Comparison of ENCODE assay signal across 9 mouse cellular contexts in genomic region chr2:74704393-74704998, GRCm38 (mm10). TPM values are rescaled to one million over a fixed set of nuclear protein-coding genes. Genes with fewer than 3 reads are reported as not detected.
DNase-seq lines count a peak whose midpoint lies in the region; ATAC-seq and TF ChIP-seq lines count a peak whose summit lies in the region.
"Had no signal": no experiment of that assay in that cellular context is flagged by ENCODE, and none has a peak within 500 bp of the region (broad histone marks: within the 10 kb centered on the region; RNA-seq: fewer than 3 reads in every experiment).

Hoxd8 (plus strand) TSS chr2:74704615.

- TF ChIP-seq RAD21 in MEL (IDR thresholded peaks at IDR 0.05; ENCODE audit: low read depth, low read length): no peak

- peak; percentile 81 for DNase-seq in MEL (ENCODE audit: low read depth, low spot score)
- DNase-seq in adrenal gland, adult 2 months: peak; percentile 91
- DNase-seq in gastrocnemius, postnatal 14 days: peak; percentile 84
- DNase-seq in kidney, postnatal 0 days (ENCODE audit: low spot score): peak; percentile 89
- peak; percentile 87 for DNase-seq in neural tube, embryonic 11.5 days (ENCODE audit: low spot score)
- DNase-seq in left cerebral cortex, adult 11 months (ENCODE audit: low spot score): no peak
- no peak for DNase-seq in spleen, postnatal 10 days (ENCODE audit: low spot score in 2 of 2)
- no peak for DNase-seq in right cerebral cortex, postnatal 25 days

- H3K27ac ChIP-seq in MEL (ENCODE audit: control insufficient read depth, low read depth, low read length): peak within 1 kb of the TSS; percentile 48
- peak within 1 kb of the TSS; percentile 100 for H3K27ac ChIP-seq in kidney, postnatal 0 days
- H3K27ac ChIP-seq in neural tube, embryonic 11.5 days (ENCODE audit: low read depth, low read length): peak within 1 kb of the TSS; percentile 100

- under 1% methylated on average over 36 of the region's 52 CpGs for WGBS in kidney, postnatal 0 days
- under 1% methylated on average over 43 of the region's 52 CpGs for WGBS in neural tube, embryonic 11.5 days

- no peak for TF ChIP-seq EP300 in MEL (IDR thresholded peaks at IDR 0.05; ENCODE audit: low read depth in 1 of 2, low read length in 2 of 2)

- H3K9me3 ChIP-seq in MEL (replicated peaks; ENCODE audit: insufficient read depth, low read length): no peaks in the 10 kb centered on the region
- H3K9me3 ChIP-seq in kidney, postnatal 0 days (replicated peaks; ENCODE audit: low read length): no peaks in the 10 kb centered on the region
- no peaks in the 10 kb centered on the region for H3K9me3 ChIP-seq in neural tube, embryonic 11.5 days (ENCODE audit: control insufficient read depth, low read length)

- H3K27me3 ChIP-seq in MEL (ENCODE audit: control insufficient read depth in 1 of 2, insufficient read depth in 2 of 2, low read length in 2 of 2): no peaks in the 10 kb centered on the region
- H3K27me3 ChIP-seq in kidney, postnatal 0 days (ENCODE audit: insufficient read depth, low read length): no peaks in the 10 kb centered on the region
- peaks cover 38% of the 10 kb centered on the region for H3K27me3 ChIP-seq in neural tube, embryonic 11.5 days (ENCODE audit: control insufficient read depth, insufficient read depth, low read length)

- peak within 1 kb of the TSS; percentile 58 to 66; a peak in 3 of 4 replicates for H3K4me3 ChIP-seq in MEL (ENCODE audit: control insufficient read depth in 1 of 2, insufficient read depth in 1 of 2, low read depth in 2 of 2, low read length in 2 of 2)
- peak within 1 kb of the TSS; percentile 89 for H3K4me3 ChIP-seq in kidney, postnatal 0 days (replicated peaks; ENCODE audit: low read depth, low read length)
- peak within 1 kb of the TSS; percentile 83 for H3K4me3 ChIP-seq in neural tube, embryonic 11.5 days (ENCODE audit: low read depth, low read length)

- ATAC-seq in kidney, postnatal 0 days (replicated peaks; ENCODE audit: low FRiP score, low read depth): peak; percentile 68
- peak; percentile 42 for ATAC-seq in neural tube, embryonic 11.5 days (ENCODE audit: insufficient read depth, low FRiP score, low TSS enrichment)

- peak in 1 of 2 experiments; percentile 40; a peak in 3 of 4 replicates for TF ChIP-seq POLR2A in MEL (IDR thresholded peaks at IDR 0.05; ENCODE audit: control insufficient read depth in 1 of 2, insufficient read depth in 1 of 2, low read depth in 1 of 2, low read length in 2 of 2, poor library complexity in 1 of 2)

- H3K4me2 ChIP-seq in kidney, postnatal 0 days (ENCODE audit: low read length): peak within 1 kb of the TSS; percentile 81
- H3K4me2 ChIP-seq in neural tube, embryonic 11.5 days (ENCODE audit: low read depth): peak within 1 kb of the TSS; percentile 85

- TF ChIP-seq CTCF in MEL (IDR thresholded peaks at IDR 0.05 in 2 of 3, conservative IDR thresholded peaks at IDR 0.05 in 1 of 3; ENCODE audit: control insufficient read depth in 1 of 3, insufficient read depth in 1 of 3, low read depth in 2 of 3, low read length in 3 of 3, poor library complexity in 1 of 3, severe bottlenecking in 1 of 3): no peak
- no peak for TF ChIP-seq CTCF in kidney, postnatal 0 days (IDR thresholded peaks at IDR 0.05; ENCODE audit: low read depth)

- intact Hi-C loops in gastrocnemius, postnatal 14 days (cut with DNase I; ENCODE audit: low total_unique reads): loop anchor here (2.0 to 5.0 kb wide), 4 partner anchors 263 to 608 kb away; no protein-coding TSS in a partner anchor

- H3K9ac ChIP-seq in MEL (ENCODE audit: control insufficient read depth, low read depth, low read length, poor library complexity, severe bottlenecking): peak within 1 kb of the TSS; percentile 84
- H3K9ac ChIP-seq in kidney, postnatal 0 days (ENCODE audit: low read depth, low read length): peak within 1 kb of the TSS; percentile 100
- peak within 1 kb of the TSS; percentile 99 for H3K9ac ChIP-seq in neural tube, embryonic 11.5 days (ENCODE audit: low read length)

- H3K36me3 ChIP-seq in MEL (ENCODE audit: control insufficient read depth in 1 of 2, insufficient read depth in 2 of 2, low read length in 2 of 2): peaks cover 0 to 2% of the 10 kb centered on the region in 2 experiments; a peak in 1 of 4 replicates
- no peaks in the 10 kb centered on the region for H3K36me3 ChIP-seq in kidney, postnatal 0 days (ENCODE audit: insufficient read depth, low read length)
- no peaks in the 10 kb centered on the region for H3K36me3 ChIP-seq in neural tube, embryonic 11.5 days (ENCODE audit: control insufficient read depth, insufficient read depth, low read length)

- peaks cover 6% of the 10 kb centered on the region; the same call in 1 of the 2 replicates for H3K79me2 ChIP-seq in MEL (ENCODE audit: control insufficient read depth, insufficient read depth, low read length, poor library complexity)

- no peaks in the 10 kb centered on the region; a peak in 2 of 4 replicates for H3K4me1 ChIP-seq in MEL (ENCODE audit: control insufficient read depth in 1 of 2, insufficient read depth in 2 of 2, low read length in 2 of 2)
- peaks cover 20% of the 10 kb centered on the region for H3K4me1 ChIP-seq in kidney, postnatal 0 days (replicated peaks; ENCODE audit: insufficient read depth, low read length)
- peaks cover 20% of the 10 kb centered on the region for H3K4me1 ChIP-seq in neural tube, embryonic 11.5 days (ENCODE audit: control insufficient read depth, insufficient read depth, low read length)

TF ChIP-seq in MEL, 35 proteins besides CTCF, POLR2A, EP300 and RAD21:
- TF ChIP-seq ZNF384 (IDR thresholded peaks at IDR 0.05; ENCODE audit: low read depth, low read length) (peak; percentile 54; the same call in 1 of the 2 replicates), TBP (IDR thresholded peaks at IDR 0.05; ENCODE audit: low read depth, low read length) (no peak), USF1 (IDR thresholded peaks at IDR 0.05; ENCODE audit: low read depth, low read length) (no peak), JUND (IDR thresholded peaks at IDR 0.05; ENCODE audit: low read depth, low read length) (no peak), MEF2A (IDR thresholded peaks at IDR 0.05; ENCODE audit: extremely low read depth, insufficient replicate concordance, low read depth, low read length, poor library complexity, severe bottlenecking) (no peak), TCF12 (IDR thresholded peaks at IDR 0.05; ENCODE audit: low read depth, low read length) (peak; percentile 22; the same call in 1 of the 2 replicates), GATA1 (IDR thresholded peaks at IDR 0.05; ENCODE audit: low read depth, low read length) (peak; percentile 20; the same call in 1 of the 2 replicates), MAZ (IDR thresholded peaks at IDR 0.05; ENCODE audit: low read depth, low read length) (peak; percentile 80; the same call in 1 of the 2 replicates), RCOR1 (IDR thresholded peaks at IDR 0.05; ENCODE audit: low read depth, low read length) (no peak), E2F4 (IDR thresholded peaks at IDR 0.05; ENCODE audit: borderline replicate concordance, low read depth, low read length) (no peak), KAT2A (conservative IDR thresholded peaks at IDR 0.05; ENCODE audit: low read depth, low read length) (peak; percentile 66), ZC3H11A (IDR thresholded peaks at IDR 0.05; ENCODE audit: low read depth, low read length) (no peak), HCFC1 (IDR thresholded peaks at IDR 0.05; ENCODE audit: low read depth, low read length) (peak; percentile 59), ETS1 (IDR thresholded peaks at IDR 0.05; ENCODE audit: low read depth, low read length) (peak; percentile 29; the same call in 1 of the 2 replicates), GABPA (IDR thresholded peaks at IDR 0.05; ENCODE audit: low read depth, low read length) (no peak), SIN3A (IDR thresholded peaks at IDR 0.05; ENCODE audit: low read length) (0 out of 2 replicates have a peak, but pooled peaks have one; percentile 22), MAX (IDR thresholded peaks at IDR 0.05; ENCODE audit: low read length) (no peak)
TF ChIP-seq in MEL: peak in this region for 8.

RNA-seq across cellular contexts. Expression of gene Hoxd8, which starts in this region (rescaled TPM):
- total RNA-seq in MEL (2012; rRNA removed): 4.7 and 5.4 TPM in 2 replicates
- polyA plus RNA-seq in MEL (2012; ENCODE audit: insufficient read depth in 1 of 2, insufficient read length in 2 of 2, low read depth in 1 of 2, low replicate concordance in 2 of 2, missing spikeins in 1 of 2): 1 to 10 TPM in 1 of 2 experiments, not detected in 1; 7.4 TPM
- 10 to 100 TPM; 27.9 to 34.7 TPM for total RNA-seq in adrenal gland, adult 2 months (2021)
- polyA plus RNA-seq in adrenal gland, adult 2 months (2012; rRNA removed): 19.7 and 52.7 TPM in 2 replicates
- 10 to 100 TPM; 30.0 to 38.2 TPM for total RNA-seq in gastrocnemius, postnatal 14 days (2021)
- 73.4 and 76.7 TPM in 2 replicates for polyA plus RNA-seq in kidney, postnatal 0 days (2015; fragmentation: Nextera tagmentation; extraction: Ambion mirVana)
- polyA plus RNA-seq in neural tube, embryonic 11.5 days (2014; fragmentation: Nextera tagmentation; extraction: Ambion mirVana): 21.3 and 23.1 TPM in 2 replicates
- polyA plus RNA-seq: cortical plate, adult 2 months had no signal

Comparison
In these comparisons a context has a peak if more than half of its experiments do, and no peak if none do; other contexts are left out.
1. DNase-seq: peak in MEL (single experiment), adrenal gland, adult 2 months (single experiment), gastrocnemius, postnatal 14 days (single experiment), kidney, postnatal 0 days (single experiment) and neural tube, embryonic 11.5 days (single experiment); none in left cerebral cortex, adult 11 months (single experiment), spleen, postnatal 10 days (0 of 2) and right cerebral cortex, postnatal 25 days (single experiment).
2. H3K27ac ChIP-seq: peak in every context shown above with its lines; median percentile 100 in kidney, postnatal 0 days; 100 in neural tube, embryonic 11.5 days; 48 in MEL.
3. Peak in every context shown above with its lines, with median percentiles within 50 percentile points of each other: H3K4me3 ChIP-seq and H3K9ac ChIP-seq.